Mouse (Mus musculus): ENCODE measurements around the gene Insm1.

Gene Insm1

GRCm38 (mm10) chr2:146224141-146224540 is 2.4 kb downstream of the Insm1 start:
- no peak for DNase-seq (ENCODE audit: low spot score in 2 of 2)

GRCm38 (mm10) chr2:146225818-146226217 is 4.1 kb downstream of the Insm1 start:
- DNase-seq (ENCODE audit: low spot score in 2 of 2): no peak

GRCm38 (mm10) chr2:146226484-146226883 is 4.8 kb downstream of the Insm1 start:
- DNase-seq (ENCODE audit: low spot score in 2 of 2): no peak

- no peak for DNase-seq (ENCODE audit: low spot score in 2 of 2)
Measured at GRCm38 (mm10) chr2:146227646-146228045, 5.9 kb downstream of the Insm1 start.

- DNase-seq (ENCODE audit: low spot score in 2 of 2): no peak
Measured at GRCm38 (mm10) chr2:146228435-146228834, 6.7 kb downstream of the Insm1 start.

- DNase-seq (ENCODE audit: low spot score in 2 of 2): no peak
Measured at GRCm38 (mm10) chr2:146231485-146231884, 9.8 kb downstream of the Insm1 start.

- no peak for DNase-seq (ENCODE audit: low spot score in 2 of 2)
Measured at GRCm38 (mm10) chr2:146239196-146239747, 17.6 kb downstream of the Insm1 start.

- no peak for DNase-seq (ENCODE audit: low spot score in 2 of 2)
Measured at GRCm38 (mm10) chr2:146244049-146244448, 22.3 kb downstream of the Insm1 start.

GRCm38 (mm10) chr2:146245401-146245800 is 23.7 kb downstream of the Insm1 start:
- DNase-seq (ENCODE audit: low spot score in 2 of 2): no peak

- peak; percentile 31 to 39 for DNase-seq (ENCODE audit: low spot score in 2 of 2)
Measured at GRCm38 (mm10) chr2:146246409-146247075, 24.8 kb downstream of the Insm1 start.

GRCm38 (mm10) chr2:146247576-146247975 is 25.9 kb downstream of the Insm1 start:
- DNase-seq (ENCODE audit: low spot score in 2 of 2): no peak

- no peak for DNase-seq (ENCODE audit: low spot score in 2 of 2)
Measured at GRCm38 (mm10) chr2:146249033-146249432, 27.3 kb downstream of the Insm1 start.

- DNase-seq (ENCODE audit: low spot score in 2 of 2): no peak
Measured at GRCm38 (mm10) chr2:146250236-146250904, 28.6 kb downstream of the Insm1 start.

- DNase-seq (ENCODE audit: low spot score in 2 of 2): no peak
Measured at GRCm38 (mm10) chr2:146254387-146254786, 32.7 kb downstream of the Insm1 start.

GRCm38 (mm10) chr2:146255636-146256035 is 33.9 kb downstream of the Insm1 start:
- DNase-seq (ENCODE audit: low spot score in 2 of 2): no peak

- DNase-seq (ENCODE audit: low spot score in 2 of 2): peak in 1 of 2 experiments; percentile 20
Measured at GRCm38 (mm10) chr2:146256321-146256875, 34.7 kb downstream of the Insm1 start.

- no peak for DNase-seq (ENCODE audit: low spot score in 2 of 2)
Measured at GRCm38 (mm10) chr2:146257037-146257436, 35.3 kb downstream of the Insm1 start.

GRCm38 (mm10) chr2:146257609-146258008 is 35.9 kb downstream of the Insm1 start:
- DNase-seq (ENCODE audit: low spot score in 2 of 2): no peak

- DNase-seq (ENCODE audit: low spot score in 2 of 2): peak; percentile 50 to 64
Measured at GRCm38 (mm10) chr2:146258736-146259469, 37.2 kb downstream of the Insm1 start.

GRCm38 (mm10) chr2:146259787-146260560 is 38.3 kb downstream of the Insm1 start:
- no peak for DNase-seq (ENCODE audit: low spot score in 2 of 2)

GRCm38 (mm10) chr2:146261146-146261545 is 39.4 kb downstream of the Insm1 start:
- DNase-seq (ENCODE audit: low spot score in 2 of 2): no peak

Measured in frontal cortex, postnatal 36 days (tissue).